Mouse (Mus musculus): Measurements from ENCODE around the gene Satb2. TPM values are rescaled to one million over a fixed set of nuclear protein-coding genes. Genes with fewer than 3 reads are reported as not detected.

Satb2 gene
- 14.6 and 16.3 TPM in 2 replicates for polyA plus RNA-seq (2012; rRNA removed)

DNA sequence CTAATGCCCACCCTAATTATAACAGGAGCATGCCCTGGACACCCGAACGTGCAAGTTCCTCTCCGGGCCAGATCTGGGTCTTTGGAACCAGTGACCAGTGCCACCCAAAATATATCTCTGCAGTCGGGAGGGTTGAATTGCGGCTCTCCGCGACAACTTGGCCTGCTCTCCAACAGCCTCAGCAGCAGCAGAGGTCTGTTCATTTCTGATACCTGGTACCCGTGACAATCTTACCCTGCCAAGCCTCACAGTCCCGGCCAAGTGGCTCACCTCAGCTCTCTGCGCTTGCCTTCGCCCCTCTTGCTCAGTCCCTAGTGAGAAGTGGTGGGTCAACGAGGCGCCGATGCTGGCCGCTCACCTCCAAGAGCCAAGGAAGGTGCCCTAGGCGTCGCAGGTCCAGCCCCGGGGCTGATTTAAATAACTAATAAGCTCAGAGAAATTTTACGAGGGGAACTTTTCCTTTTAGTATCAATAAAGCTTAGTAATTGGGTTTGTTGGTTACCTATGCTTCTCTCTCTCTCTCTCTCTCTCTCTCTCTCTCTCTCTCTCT lies at the start of gene Satb2:
Gene Satb2, minus strand, starts transcription at position 500 of the 550 bp plus-strand sequence.
- DNase-seq (ENCODE audit: extremely low spot score in 1 of 2, low spot score in 1 of 2): no peak

DNA sequence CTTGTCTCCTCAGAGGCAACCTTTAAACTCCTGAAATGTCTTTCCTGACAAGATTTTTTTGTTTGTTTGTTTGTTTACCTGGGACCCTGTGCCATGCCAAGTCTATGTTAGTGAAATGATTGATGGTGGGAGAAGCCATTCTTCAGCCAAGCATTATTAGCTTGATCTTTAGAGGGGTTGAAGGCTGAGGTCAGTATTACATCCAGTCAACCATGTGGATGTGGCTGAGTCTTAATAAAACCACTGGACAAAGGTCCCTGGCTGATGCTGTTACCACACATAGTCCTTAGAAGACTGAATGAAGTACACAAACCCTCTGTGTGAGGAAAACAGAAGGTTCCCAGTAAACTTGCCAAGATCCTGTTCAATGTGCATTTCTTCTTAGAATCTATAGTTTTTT lies 40.5 kb upstream of the Satb2 start:
- no peak for DNase-seq (ENCODE audit: extremely low spot score in 1 of 2, low spot score in 1 of 2)

DNA sequence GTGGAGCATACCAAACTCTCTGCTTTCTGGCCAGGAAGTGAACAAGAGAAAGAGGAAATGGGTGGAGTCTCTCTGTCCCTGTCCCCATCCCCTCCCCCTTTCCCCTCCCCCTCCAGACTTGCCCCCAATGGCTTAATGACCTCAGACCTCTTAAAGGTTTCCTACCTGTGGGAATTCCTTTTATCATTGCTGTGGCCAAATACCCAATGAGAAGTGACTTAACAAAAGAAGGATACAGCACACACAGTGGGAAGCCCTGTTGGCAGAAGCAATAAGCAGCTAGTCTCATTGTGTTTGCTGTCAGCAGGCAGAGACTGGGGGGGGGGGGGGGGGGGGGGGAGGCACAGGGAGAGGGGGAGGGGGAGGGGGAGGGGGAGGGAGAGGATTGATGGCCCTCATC lies 35.4 kb upstream of the Satb2 start:
- DNase-seq (ENCODE audit: extremely low spot score in 1 of 2, low spot score in 1 of 2): no peak

DNA sequence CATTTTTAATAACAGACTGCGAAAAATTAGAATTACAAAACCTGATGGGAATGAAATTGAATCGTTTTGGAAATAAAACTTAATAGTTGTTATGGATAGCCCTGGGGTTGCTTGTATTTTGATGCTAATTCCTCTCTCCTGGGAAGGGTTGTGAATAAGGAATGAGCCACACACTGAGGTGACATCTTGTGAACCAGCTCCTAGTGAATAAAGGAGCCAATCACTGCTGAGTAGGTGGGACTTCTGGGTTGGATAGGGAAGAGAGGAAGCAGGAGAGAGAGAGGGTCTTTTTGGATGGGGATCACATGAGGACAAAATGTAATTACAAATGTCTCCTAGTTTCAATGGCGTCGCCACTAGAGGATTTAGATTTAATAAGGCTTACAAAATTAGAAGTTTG lies 30.7 kb upstream of the Satb2 start:
- DNase-seq (ENCODE audit: extremely low spot score in 1 of 2, low spot score in 1 of 2): no peak

DNA sequence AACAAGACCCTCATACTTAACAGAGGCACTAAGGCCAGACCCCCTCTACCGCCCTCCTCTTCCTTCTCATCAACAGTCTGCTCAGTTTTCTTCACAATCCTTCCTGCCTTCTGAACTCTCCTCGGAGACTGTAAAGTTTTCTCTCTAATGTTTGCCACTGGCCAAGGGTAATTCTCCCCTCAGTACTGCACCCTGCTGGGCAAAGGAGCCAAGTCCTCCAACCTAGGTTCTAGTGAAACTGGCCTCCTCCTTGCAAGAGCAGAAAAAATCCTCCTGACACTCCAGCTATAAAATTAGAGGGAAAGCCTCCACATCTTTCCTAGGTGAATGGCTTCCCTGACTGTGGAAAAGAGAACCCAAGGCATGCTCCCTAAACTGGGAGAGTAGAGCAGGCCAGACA lies 16.6 kb upstream of the Satb2 start:
- DNase-seq (ENCODE audit: extremely low spot score in 1 of 2, low spot score in 1 of 2): no peak

DNA sequence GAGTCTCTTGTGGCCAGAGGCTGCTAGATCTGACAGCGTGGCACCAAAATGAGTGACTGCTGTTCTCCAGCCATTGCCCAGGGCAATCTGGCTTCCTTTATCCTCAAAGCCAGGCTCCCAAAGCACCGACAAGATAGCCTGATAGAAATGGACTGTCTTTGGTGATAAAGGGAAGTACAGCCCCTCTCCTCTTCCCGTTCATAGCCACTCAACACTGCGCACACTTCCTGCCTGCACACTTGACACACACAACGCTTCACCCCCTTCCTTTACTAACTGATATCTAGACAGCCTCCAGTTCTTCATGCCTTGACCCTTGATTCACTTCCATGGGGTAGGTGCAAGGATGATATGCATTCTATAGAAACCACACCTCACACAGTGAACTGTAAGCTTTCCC lies 13.9 kb upstream of the Satb2 start:
- no peak for DNase-seq (ENCODE audit: extremely low spot score in 1 of 2, low spot score in 1 of 2)

DNA sequence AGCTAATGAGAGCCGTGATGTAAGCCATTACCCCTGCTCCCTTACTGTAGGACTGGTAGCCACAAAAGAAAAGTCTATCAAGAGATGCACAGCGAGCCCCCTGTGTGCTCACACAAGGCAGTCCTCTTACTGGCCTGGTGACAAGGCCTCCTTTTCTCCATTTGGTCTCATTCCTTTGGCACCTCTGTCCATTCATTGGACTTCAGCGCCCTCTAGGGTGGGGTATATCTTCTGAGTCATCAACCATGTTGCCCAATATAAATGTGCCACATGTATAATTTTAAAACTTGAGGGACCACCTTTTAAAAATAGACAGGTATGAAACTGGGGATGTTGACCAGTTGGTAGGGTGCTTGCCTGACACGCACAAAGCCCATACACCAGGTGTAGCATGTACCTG lies 13.2 kb upstream of the Satb2 start:
- DNase-seq (ENCODE audit: extremely low spot score in 1 of 2, low spot score in 1 of 2): no peak

DNA sequence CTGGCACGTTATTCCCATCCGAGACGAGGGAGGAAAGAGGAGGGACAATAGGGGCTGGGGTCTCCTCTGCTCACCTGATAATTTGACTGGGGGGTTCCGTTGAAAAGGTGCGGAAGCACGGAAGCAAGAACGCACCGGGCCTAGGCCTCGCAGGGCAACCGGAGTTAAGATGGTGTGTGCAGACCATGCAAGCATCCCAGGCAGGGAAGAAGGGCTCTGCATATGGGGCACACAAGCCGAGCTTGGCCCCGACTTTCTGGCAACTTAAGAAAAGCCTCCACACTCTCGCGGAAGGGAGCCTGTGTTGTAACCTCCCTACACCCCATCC lies 6.0 kb upstream of the Satb2 start:
- no peak for DNase-seq (ENCODE audit: extremely low spot score in 1 of 2, low spot score in 1 of 2)

DNA sequence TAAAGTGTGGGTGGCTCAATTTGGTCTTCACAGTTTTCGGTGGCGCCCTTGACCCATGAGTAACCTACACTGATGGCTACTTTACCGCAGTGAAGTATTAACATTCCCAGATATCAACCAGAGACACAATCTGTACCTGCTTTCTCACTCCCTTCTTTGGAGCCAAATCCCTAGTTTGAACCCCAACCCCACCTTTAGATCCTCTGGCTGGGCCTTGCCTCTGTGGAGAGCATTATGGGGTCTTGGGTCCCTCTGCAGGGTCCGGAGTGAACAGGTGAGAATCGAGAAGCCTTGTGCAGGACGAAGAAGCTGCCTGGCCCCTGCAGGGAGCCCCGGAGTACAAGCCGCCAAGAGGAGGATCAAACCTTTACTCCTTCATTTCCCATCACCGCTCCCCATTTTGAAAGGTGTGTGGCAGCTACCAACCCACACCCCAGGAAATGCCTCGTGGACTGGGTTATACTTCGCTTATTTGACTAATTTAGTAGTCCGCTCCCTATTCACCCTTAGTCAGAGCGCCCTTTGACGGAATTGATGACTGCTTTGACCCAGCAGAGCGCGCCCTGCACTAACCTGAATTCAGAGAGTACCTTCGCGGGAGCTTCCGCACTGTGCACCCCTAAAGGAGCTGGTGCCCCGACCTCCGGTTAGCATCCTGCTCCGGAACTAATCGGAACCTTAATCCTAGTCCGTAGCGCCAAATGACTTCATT lies 5.5 kb upstream of the Satb2 start:
- DNase-seq (ENCODE audit: extremely low spot score in 1 of 2, low spot score in 1 of 2): no peak

DNA sequence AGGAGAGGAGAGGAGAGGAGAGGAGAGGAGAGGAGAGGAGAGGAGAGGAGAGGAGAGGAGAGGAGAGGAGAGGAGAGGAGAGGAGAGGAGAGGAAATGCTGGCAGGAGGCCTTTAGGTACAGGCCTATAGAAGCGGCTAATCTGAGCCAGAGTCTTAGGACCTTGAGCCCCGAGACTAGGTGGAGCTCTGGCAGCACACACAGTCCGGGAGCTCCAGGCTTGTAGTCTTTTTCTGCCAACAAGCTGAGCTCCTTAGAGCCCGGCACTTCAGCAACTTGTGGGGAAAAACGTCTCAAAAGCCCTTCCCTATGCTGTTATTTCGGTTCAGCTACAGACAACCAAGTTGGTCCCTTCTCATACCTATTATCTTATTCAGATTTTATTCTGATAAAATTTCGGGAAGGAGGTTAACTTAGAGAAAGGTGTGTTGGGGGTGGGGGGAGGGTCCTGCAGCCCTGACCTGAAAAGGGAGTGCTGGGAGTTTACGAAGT lies 4.7 kb upstream of the Satb2 start:
- no peak for DNase-seq (ENCODE audit: extremely low spot score in 1 of 2, low spot score in 1 of 2)

DNA sequence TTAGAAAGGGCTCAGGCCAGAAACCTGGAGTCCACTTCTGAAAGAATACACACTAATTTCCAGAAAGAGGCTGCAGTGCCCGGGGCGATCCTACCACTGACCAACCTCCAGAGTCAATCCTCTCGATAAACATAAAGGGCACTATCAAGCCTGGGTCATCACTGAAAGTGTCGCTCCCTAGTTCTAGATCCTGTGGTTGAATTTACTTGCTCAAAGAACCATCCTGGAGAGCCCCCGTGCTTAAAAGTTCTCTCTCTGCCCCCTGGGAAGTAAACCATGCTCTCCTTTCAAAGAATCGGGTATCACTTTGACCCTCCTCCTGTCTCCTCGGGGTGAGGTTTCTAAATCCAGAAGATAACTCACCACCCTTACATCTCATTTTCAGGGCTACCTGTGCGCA lies 4.2 kb upstream of the Satb2 start:
- no peak for DNase-seq (ENCODE audit: extremely low spot score in 1 of 2, low spot score in 1 of 2)

DNA sequence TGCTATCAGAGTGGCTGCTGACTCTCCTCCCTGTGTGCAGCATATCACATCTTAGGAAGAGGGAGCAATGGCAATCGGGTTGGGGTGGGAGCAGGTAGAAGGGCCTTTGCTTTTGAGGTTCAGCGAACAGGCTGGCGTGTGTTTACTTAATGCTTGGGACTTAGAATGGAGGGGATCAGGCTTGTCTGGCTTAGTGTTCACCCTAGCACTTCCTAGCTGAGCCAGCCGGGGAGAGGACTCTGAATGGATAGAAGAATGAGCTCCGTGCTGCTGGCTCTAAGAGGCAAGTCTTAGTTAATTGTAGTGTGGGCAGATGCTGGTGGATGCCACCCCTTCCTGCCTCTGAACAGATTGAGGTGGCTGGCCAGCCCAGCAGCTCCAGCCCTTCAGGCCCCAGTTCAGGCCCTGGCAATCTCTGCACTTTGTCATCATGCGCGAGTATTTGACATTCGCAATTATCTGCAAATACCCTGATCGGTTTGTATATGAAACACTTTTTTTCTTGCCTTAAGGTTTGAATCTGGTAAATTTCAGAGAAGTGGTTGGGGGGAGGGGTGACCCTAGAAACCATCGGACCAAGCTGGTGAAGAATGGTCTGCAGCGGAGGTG lies 3.6 kb upstream of the Satb2 start:
- DNase-seq (ENCODE audit: extremely low spot score in 1 of 2, low spot score in 1 of 2): no peak

DNA sequence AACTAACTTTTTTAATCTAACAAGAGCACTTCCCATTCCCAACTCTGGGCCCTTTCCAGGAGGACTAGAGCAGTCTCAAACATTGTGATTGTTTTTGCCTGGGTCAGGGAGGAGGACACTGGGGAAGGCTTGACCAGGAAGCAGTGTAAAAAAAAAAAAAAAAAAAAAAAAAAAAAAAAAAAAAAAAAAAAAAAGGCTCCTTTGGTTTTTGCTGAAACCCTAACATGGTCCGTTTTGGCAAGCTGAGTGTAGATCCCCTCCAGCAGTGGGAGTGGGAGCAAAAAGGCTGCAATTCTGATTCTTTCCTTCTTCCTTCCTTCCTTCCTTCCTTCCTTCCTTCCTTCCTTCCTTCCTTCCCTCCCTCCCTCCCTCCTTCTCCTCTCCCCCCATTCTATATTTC lies 3.1 kb upstream of the Satb2 start:
- DNase-seq (ENCODE audit: extremely low spot score in 1 of 2, low spot score in 1 of 2): no peak

DNA sequence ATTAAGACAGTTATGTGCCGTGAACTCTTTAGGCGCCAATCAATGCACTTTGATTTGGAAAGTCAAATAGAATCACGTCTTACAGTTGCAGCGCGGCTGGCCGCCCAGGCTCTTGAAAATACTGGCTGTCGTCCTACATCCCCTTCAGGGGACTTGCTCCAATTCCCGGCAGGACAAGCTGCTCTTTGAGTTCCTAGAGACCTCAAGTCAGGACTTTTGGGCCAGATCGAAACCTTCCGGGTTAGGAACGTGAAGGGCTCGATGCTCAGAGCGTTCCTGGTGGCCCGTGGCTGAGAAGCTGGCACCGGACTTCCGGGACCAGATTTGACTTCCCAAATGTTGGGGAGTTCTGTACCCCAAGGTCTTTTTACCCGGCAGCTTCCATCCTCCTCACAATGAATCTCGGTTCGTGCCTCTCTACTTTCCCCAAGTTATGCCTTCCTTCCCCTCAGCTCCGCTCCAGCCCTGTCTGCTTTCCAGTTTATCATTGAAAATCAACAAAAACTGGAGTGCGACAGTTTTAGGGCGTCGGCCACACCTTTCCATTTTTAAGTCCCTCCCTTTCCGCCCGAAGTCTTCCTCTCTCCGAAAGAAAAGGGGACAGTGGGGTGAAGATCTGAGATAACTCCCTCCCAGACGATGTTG lies 2.3 kb upstream of the Satb2 start:
- no peak for DNase-seq (ENCODE audit: extremely low spot score in 1 of 2, low spot score in 1 of 2)

DNA sequence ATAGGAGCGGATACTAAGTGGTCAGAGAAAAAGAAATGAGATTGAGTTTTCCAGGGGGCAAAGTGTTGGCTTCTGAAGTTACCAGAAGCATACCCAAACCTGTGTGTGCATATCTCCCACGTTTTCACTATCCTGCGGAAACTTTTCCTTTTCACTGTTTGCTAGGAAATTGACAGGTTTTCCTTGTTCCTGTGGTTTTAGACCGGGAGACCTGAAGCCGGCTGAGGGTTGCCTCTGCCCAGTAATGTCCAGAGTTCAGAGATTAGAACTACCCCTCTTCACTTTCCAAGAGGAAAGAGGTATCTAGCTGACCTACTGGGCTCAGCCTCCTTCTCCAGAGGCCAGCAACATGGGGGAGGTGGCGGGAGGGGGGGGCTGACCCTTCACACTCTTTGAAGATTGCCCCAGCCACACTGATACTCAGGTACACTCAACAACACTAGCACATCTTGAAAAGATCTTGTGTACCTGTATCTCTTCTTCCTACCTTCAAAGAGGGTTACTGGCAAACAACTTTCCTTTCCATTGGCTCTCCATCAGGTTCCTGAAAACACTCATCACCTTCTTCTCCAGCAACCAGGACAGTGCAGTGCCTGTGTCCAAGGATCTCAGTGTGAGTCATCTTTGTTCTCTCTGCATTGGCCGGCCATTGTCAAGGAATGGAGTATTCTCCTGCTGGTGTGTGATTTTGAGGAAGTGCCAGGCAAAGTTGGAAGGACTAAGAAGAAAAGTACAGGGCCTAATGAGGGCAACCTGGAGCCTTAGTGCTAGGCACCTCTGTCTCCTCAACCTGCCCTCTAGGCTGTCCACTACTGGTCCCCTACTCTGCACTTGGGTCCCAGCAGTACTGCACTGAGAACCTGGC lies 1.3 kb upstream of the Satb2 start:
- no peak for DNase-seq (ENCODE audit: extremely low spot score in 1 of 2, low spot score in 1 of 2)

DNA sequence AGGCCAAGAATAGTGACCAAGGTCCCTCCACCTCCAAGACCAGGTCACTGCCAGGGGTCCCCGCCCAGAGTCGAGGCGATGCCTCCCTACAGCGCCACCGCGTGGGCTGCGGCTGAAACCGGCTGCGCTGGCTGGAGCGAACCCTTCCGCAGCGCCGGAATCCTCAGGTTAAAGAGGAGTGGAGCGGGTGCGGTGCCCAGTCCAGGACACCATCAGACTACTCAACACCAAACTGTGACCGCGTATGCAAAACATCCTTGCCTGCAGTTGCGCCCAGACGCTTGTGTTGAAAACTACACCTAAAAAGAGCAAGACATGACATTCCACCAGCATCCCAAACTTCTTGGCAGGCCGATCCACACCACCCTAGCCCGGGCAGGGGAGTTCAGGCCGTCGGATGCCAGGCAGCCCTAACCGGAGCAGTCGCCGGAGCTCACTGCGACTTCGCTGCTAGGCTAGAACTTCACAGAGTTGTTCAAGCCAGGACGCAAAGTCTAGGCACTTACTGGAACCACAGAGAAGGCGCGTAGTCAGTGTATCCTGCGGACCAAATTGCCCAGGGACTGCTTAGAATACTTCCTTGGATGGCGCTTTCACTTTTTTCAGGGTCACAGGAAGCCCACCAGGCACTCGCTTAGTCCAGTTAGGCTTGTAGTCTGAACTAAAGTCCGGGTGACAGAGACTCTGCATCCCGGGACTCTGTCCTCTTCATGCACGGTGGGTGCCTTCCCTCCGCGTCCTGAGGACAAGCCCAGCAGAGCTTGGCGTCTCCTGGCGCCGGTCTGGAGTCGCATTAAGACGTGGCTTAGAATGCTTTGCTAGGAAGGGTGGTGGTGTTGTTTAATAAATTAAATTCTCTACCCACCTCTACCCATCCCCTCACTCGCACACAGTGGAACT lies 999 bp downstream of the Satb2 start:
- DNase-seq (ENCODE audit: extremely low spot score in 1 of 2, low spot score in 1 of 2): peak in 1 of 2 experiments; percentile 74

DNA sequence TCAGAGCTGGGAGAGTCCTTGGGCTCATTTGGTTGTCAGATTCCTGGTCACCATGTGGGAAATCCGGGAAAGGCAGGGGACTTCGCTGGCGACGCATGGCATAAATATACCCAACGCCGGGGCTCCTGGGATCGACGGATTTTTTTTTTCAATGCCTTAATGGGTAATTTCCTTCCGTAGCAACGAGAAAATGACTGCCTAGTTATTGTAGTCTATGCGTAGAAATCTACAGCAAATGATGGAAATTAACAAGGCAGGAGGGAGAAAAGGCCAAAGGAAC lies 1.7 kb downstream of the Satb2 start:
- no peak for DNase-seq (ENCODE audit: extremely low spot score in 1 of 2, low spot score in 1 of 2)

DNA sequence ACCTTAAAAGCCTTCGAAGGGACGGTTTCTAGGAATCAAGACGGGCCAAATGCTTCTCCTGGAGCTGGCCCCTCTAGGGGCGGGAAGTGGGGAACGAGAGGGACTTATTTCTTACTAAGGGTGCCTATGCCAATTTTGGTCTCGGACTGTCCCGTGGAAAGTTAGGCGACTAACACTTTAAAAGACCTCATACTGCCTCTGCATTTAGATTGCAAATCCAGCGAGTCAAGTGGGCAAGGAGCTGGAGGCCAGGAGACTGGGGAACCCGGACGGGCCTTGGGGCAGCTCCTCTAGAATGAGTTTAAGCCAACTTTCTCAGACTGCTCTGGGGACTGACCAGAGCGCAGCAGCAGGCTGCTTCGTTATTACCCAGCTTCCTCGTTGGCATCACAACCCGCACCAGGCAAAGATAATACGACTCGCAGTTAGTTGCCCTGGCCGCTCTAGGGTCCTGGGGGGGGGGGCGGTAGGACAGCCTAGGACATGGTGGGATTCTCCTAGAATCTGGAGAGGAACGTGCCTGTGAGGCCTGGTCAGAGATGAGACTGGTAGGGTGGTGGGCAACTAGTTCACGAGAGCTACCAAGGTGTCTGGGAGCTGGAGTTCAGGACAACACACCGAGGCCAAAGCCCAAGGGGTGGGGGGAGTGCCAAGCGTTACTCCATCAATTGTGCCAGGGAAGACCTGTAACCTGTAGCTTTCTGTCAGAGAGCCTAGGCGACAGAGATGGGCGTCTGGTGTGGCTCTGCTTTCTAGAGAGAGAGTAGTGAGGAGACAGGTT lies 2.2 kb downstream of the Satb2 start:
- DNase-seq (ENCODE audit: extremely low spot score in 1 of 2, low spot score in 1 of 2): no peak

DNA sequence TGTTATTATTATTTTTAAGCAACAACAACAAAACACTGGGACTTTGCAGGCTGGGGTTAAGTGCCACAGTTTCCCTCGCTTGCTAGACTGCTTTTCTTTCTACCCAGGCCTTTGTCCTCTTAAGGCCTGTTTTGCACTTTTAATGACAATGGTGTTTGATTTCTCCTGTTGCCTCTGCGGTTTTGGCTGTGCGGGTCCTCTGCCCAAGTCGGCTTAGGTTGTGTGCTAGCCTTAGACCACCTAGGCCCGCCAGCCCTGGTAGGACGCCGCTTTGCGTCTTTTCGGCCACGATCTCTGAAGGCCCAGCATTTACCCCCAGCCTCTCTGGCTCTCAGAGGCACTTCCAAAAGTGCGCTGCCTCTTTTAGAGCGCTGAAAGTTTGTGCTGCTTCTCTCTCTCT lies 2.9 kb downstream of the Satb2 start:
- no peak for DNase-seq (ENCODE audit: extremely low spot score in 1 of 2, low spot score in 1 of 2)

All from frontal cortex, adult 2 months (tissue).